Mouse (Mus musculus): ENCODE results near the gene Cylc2. TPM values are rescaled to one million over a fixed set of nuclear protein-coding genes. Genes with fewer than 3 reads are reported as not detected.

Gene Cylc2
- total RNA-seq (2021) (not detected), polyA plus RNA-seq (2012; rRNA removed) (not detected in 2 replicates)
- long read RNA-seq: 0 reads

DNA sequence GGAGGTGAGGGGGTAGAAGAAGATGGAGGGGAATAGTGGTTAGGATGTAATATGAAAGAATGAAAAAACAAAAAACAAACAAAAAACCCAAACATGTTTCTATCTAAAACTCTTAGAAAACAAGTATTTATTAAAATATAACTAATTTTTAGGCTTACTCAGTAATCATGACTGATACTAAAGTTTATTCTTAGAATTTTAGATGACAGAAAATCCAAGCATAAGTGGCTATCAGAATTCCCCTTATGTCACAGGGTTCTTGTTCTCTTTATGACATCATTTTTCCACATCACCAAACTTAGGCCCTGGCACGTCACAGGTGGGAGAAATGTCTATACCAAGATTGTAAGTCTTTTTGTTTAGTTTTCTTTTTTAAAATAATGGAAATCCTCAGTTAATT, at the start of gene Cylc2:
TSS of gene Cylc2 (plus strand) at position 301 of the 400 bp plus-strand sequence.
- DNase-seq: no peak

Data from adrenal gland, adult 2 months (tissue).